Mouse (Mus musculus): ENCODE data around the gene Golph3l. TPM values are rescaled to one million over a fixed set of nuclear protein-coding genes. Genes with fewer than 3 reads are reported as not detected.

Golph3l gene
- total and polyA plus RNA-seq, 2 experiments from 2014 or later = 15.2 to 18.0 TPM

- Histone ChIP-seq H3K4me1 (ENCODE audit: control insufficient read depth, insufficient read depth) (no peaks in the 10 kb centered on the region), H3K9ac (replicated peaks; ENCODE audit: low read depth, low read length) (0 out of 2 replicates have a peak overlapping the region, but pooled peaks have one; percentile 11), H3K36me3 (replicated peaks; ENCODE audit: control insufficient read depth, insufficient read depth, low read length) (peaks cover 79% of the 10 kb centered on the region), H3K27me3 (ENCODE audit: control insufficient read depth, insufficient read depth, low read length) (no peaks in the 10 kb centered on the region), H3K9me3 (replicated peaks; ENCODE audit: control insufficient read depth, low read length) (no peaks in the 10 kb centered on the region), H3K27ac (ENCODE audit: low read depth) (peak overlapping the region; percentile 45), H3K4me3 (ENCODE audit: low read depth, low read length) (no peak overlapping the region), H3K4me2 (ENCODE audit: low read depth, low read length) (no peak overlapping the region)
- TF ChIP-seq CTCF (IDR thresholded peaks at IDR 0.05; ENCODE audit: low read depth) = peak; percentile 68
- TF ChIP-seq EP300 (IDR thresholded peaks at IDR 0.05; ENCODE audit: low read depth) = 0 out of 2 replicates have a peak, but pooled peaks have one; percentile 26
- WGBS = 58% methylated on average over 12 of the region's 12 CpGs
- ATAC-seq (ENCODE audit: insufficient read depth, low read depth) = peak; percentile 62; the same call in 1 of the 2 replicates
- DNase-seq (ENCODE audit: low spot score) = peak; percentile 53
These were observed 44.2 kb downstream of the Golph3l start for GRCm38 (mm10) chr3:95632648-95633588.

DNA sequence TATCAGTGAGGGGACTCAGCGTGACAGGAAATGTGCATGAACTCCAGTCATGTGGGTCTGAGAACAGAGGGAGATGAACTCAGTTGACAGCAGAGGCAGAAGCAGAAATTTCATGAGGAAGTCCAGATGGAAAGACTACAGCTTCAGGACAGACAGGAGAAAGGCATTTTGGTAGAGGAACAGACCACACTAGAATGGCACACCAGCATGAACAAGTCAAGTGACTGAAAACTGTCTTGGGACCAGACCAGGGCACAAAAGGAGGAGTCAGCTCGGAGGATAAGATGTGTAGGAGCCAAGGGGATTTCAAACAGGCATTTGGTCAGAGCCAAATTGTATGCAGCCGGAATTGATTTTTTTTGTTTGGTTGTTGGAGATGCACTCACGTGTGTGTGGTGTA, 46.9 kb downstream of the Golph3l start:
- Histone ChIP-seq H3K4me3 (ENCODE audit: low read depth, low read length) (no peak overlapping the region), H3K36me3 (replicated peaks; ENCODE audit: control insufficient read depth, insufficient read depth, low read length) (peaks cover 53% of the 10 kb centered on the region), H3K9ac (replicated peaks; ENCODE audit: low read depth, low read length) (no peak overlapping the region), H3K27ac (ENCODE audit: low read depth) (no peak overlapping the region), H3K9me3 (replicated peaks; ENCODE audit: control insufficient read depth, low read length) (no peaks in the 10 kb centered on the region), H3K4me1 (ENCODE audit: control insufficient read depth, insufficient read depth) (no peaks in the 10 kb centered on the region), H3K27me3 (ENCODE audit: control insufficient read depth, insufficient read depth, low read length) (no peaks in the 10 kb centered on the region), H3K4me2 (ENCODE audit: low read depth, low read length) (no peak overlapping the region)
- TF ChIP-seq EP300 (IDR thresholded peaks at IDR 0.05; ENCODE audit: low read depth) (no peak), CTCF (IDR thresholded peaks at IDR 0.05; ENCODE audit: low read depth) (no peak)
- DNase-seq (ENCODE audit: low spot score) = no peak
- ATAC-seq (ENCODE audit: insufficient read depth, low read depth) = no peak
- WGBS = 57% methylated on average over 4 of the region's 4 CpGs

DNA sequence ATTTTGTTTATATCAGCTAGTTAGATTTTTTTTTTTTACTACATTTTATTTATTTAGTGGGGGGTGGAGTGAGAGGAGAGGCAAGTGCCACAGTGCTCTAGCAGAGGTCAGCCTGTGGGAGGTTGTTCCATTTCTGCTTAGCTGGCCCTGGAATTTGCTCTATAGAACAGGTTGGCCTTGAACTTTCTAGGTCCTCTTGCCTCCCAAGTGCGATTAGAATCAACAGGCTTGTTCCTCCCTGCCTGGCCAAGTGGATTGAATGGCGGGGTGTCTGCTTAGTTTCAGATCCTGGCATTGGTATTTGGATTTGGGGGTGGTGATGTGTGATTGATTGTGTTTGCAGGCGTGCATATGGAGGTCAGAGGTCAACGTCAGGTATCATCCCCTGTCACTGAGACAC, 47.3 kb downstream of the Golph3l start:
- peaks cover 49% of the 10 kb centered on the region for H3K36me3 ChIP-seq (replicated peaks; ENCODE audit: control insufficient read depth, insufficient read depth, low read length)
- 55% methylated on average over 4 of the region's 4 CpGs for WGBS
- no peak for ATAC-seq (ENCODE audit: insufficient read depth, low read depth)
- H3K9me3 ChIP-seq (replicated peaks; ENCODE audit: control insufficient read depth, low read length) = no peaks in the 10 kb centered on the region
- no peaks in the 10 kb centered on the region for H3K27me3 ChIP-seq (ENCODE audit: control insufficient read depth, insufficient read depth, low read length)
- no peak overlapping the region for H3K27ac ChIP-seq (ENCODE audit: low read depth)
- H3K4me1 ChIP-seq (ENCODE audit: control insufficient read depth, insufficient read depth) = no peaks in the 10 kb centered on the region
- H3K4me3 ChIP-seq (ENCODE audit: low read depth, low read length) = no peak overlapping the region
- H3K9ac ChIP-seq (replicated peaks; ENCODE audit: low read depth, low read length) = no peak overlapping the region
- no peak for DNase-seq (ENCODE audit: low spot score)
- TF ChIP-seq EP300 (IDR thresholded peaks at IDR 0.05; ENCODE audit: low read depth) (no peak), CTCF (IDR thresholded peaks at IDR 0.05; ENCODE audit: low read depth) (no peak)
- no peak overlapping the region for H3K4me2 ChIP-seq (ENCODE audit: low read depth, low read length)

DNA sequence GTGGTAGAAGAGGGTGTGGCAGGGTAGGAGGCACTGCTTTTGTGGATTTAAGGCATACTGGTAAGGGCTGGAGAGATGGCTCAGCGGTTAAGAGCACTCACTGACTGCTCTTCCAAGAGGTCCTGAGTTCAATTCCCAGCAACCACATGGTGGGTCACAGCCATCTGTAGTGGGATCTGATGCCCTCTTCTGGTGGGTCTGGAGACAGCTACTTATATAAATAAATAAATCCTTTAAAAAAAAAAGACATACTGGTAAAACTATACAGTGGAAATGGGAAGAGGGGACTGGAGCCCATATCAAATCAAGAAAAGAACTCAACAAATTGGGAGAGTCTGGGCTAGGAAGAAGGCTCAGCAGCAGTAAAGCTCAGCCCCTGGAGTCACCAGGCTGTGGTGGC, 51.0 kb downstream of the Golph3l start:
- DNase-seq (ENCODE audit: low spot score) (no peak), ATAC-seq (ENCODE audit: insufficient read depth, low read depth) (no peak)
- Histone ChIP-seq H3K9ac (replicated peaks; ENCODE audit: low read depth, low read length) (no peak overlapping the region), H3K4me2 (ENCODE audit: low read depth, low read length) (no peak overlapping the region), H3K4me3 (ENCODE audit: low read depth, low read length) (no peak overlapping the region), H3K27me3 (ENCODE audit: control insufficient read depth, insufficient read depth, low read length) (no peaks in the 10 kb centered on the region), H3K36me3 (replicated peaks; ENCODE audit: control insufficient read depth, insufficient read depth, low read length) (peaks cover 21% of the 10 kb centered on the region), H3K4me1 (ENCODE audit: control insufficient read depth, insufficient read depth) (no peaks in the 10 kb centered on the region), H3K9me3 (replicated peaks; ENCODE audit: control insufficient read depth, low read length) (no peaks in the 10 kb centered on the region), H3K27ac (ENCODE audit: low read depth) (no peak overlapping the region)
- no peak for TF ChIP-seq EP300 (IDR thresholded peaks at IDR 0.05; ENCODE audit: low read depth)
- peak; percentile 16; the same call in 1 of the 2 replicates for TF ChIP-seq CTCF (IDR thresholded peaks at IDR 0.05; ENCODE audit: low read depth)
- 100% methylated on average over 1 of the region's 1 CpGs for WGBS

- Histone ChIP-seq H3K4me3 (ENCODE audit: low read depth, low read length) (no peak overlapping the region), H3K4me2 (ENCODE audit: low read depth, low read length) (no peak overlapping the region), H3K9me3 (replicated peaks; ENCODE audit: control insufficient read depth, low read length) (no peaks in the 10 kb centered on the region), H3K27me3 (ENCODE audit: control insufficient read depth, insufficient read depth, low read length) (no peaks in the 10 kb centered on the region), H3K27ac (ENCODE audit: low read depth) (no peak overlapping the region), H3K36me3 (replicated peaks; ENCODE audit: control insufficient read depth, insufficient read depth, low read length) (no peaks in the 10 kb centered on the region), H3K9ac (replicated peaks; ENCODE audit: low read depth, low read length) (no peak overlapping the region), H3K4me1 (ENCODE audit: control insufficient read depth, insufficient read depth) (peaks cover 3% of the 10 kb centered on the region; the same call in 1 of the 2 replicates)
- WGBS = 73% methylated on average over 7 of the region's 7 CpGs
- ATAC-seq (ENCODE audit: insufficient read depth, low read depth) = no peak
- DNase-seq (ENCODE audit: low spot score) = no peak
- TF ChIP-seq CTCF (IDR thresholded peaks at IDR 0.05; ENCODE audit: low read depth) (no peak), EP300 (IDR thresholded peaks at IDR 0.05; ENCODE audit: low read depth) (no peak)
These were observed 54.4 kb downstream of the Golph3l start for GRCm38 (mm10) chr3:95643097-95643496.

Data from heart, postnatal 0 days (tissue).